Mouse (Mus musculus) lung, adult 2 months (tissue): ENCODE data around the gene Gm37240.

Experiments used
- CTCF ChIP-seq: fragments of 200-500 bp; IDR thresholded peaks from 2 replicates; pipeline ENCODE4 v1.5.1; 2011; ENCODE audit warnings: mild to moderate bottlenecking, low read length, control low read depth; ENCODE audit not compliant: insufficient read depth
- POLR2A ChIP-seq: fragments of 200-500 bp; IDR thresholded peaks from 2 replicates; pipeline ENCODE4 v1.6.1; 2011; ENCODE audit warnings: low read depth, mild to moderate bottlenecking, control low read depth, low read length, borderline replicate concordance; ENCODE audit errors: extremely low read depth

GRCm38 (mm10) chr3:85398483-85398835 is 488.9 kb downstream of the Gm37240 start:
- TF ChIP-seq CTCF, result no peak
- no peak for TF ChIP-seq POLR2A
